Mouse (Mus musculus): Measurements from ENCODE around the gene Slc16a4. TPM values are rescaled to one million over a fixed set of nuclear protein-coding genes. Genes with fewer than 3 reads are reported as not detected.
A peak's percentile ranks its signal among the peaks of the same experiment; 100 is the strongest.

Gene Slc16a4
- total RNA-seq (2021) = 1 to 10 TPM; 1.7 to 2.4 TPM

DNA sequence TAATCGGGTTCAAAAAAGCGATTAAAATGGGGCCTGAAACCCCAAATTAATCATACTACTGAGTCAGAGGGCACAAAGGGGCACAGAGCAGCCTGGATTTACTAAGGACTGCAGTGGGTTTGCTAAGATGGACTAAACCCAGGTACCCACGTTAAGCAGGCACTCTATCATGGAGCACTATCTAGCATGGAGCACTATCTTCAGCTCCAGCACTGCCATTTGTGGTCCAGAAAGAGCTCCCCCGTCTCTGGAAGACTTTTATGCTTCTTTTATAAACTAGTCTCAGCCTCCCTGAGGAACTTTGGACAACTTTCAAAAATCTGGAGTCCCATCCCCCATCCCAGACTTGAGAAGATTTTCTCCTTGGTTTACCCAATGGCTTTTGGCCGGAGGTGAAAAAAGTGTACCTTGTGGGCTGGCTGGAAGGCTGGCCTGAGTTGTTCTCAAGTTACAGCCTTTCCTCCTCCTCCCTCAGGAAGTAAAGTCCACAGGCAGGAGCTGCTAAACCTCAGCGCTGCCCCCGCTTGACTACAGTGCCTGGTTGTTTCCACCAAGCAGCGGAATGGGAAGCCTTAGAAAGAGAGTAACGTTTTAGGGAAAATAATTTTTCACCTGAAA, at the start of gene Slc16a4:
Slc16a4 (plus strand) TSS at position 467 of the 618 bp plus-strand sequence.
- DNase-seq (ENCODE audit: low spot score in 2 of 2) = no peak
- intact Hi-C loops (cut with DNase I) = no loop called here

DNA sequence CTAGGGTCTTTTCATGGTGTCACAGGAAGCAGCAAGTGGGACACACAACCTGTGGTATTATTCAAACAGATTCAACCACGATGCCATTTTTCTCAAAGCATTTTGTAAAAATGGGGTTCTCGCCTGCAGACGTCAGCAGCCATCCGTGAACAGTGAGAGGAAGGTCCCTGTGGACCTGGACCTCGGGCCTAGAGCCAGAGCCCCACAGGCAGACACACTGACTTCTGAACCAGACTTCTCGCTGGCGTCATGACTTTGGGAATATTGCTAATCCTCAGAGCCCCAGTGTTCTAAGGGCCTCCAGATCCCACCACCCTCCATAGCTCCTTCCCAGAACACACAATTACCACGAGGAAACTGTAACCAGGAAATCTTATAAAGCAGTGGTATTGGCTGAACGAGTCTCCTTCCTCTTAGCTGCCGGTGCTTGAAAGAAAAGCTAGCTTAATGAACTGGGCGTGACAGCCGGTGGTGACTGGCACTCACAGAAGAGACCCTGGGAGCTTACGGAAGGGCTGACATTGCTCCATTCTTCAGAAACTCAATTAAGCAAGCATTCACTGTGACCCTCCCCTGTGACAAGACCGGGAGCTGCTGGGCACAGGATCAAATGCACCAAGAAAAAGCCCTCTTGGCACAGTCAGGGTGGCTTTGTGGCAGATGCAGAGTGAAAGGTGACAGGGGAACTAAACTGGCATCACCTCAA, 49.5 kb upstream of the Slc16a4 start:
- DNase-seq (ENCODE audit: low spot score in 2 of 2) = no peak
- intact Hi-C loops (cut with DNase I) = no loop called here

- intact Hi-C loops (cut with DNase I) = no loop called here
- no peak for DNase-seq (ENCODE audit: low spot score in 2 of 2)
These were observed 44.2 kb upstream of the Slc16a4 start for GRCm38 (mm10) chr3:107246876-107247275.

DNA sequence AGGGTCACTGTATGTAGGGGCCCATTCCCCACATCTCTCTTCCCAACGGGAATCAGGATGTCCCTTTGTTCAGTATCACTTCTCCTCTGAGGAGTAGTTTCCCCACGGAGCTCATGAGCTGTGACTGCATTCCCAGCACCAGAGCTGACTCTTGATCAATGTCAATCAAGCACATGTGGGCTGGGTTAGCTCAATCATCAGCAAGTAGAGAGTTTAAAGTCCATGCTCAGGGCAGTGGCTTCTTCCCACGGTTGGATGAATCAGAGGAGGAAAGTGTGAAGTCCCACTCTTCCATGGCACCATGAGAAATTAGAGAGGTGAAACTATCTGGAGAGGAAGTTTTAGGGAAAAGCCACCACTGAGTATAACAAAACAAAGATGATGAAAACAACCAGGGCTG, 42.0 kb upstream of the Slc16a4 start:
- intact Hi-C loops (cut with DNase I) = no loop called here

DNA sequence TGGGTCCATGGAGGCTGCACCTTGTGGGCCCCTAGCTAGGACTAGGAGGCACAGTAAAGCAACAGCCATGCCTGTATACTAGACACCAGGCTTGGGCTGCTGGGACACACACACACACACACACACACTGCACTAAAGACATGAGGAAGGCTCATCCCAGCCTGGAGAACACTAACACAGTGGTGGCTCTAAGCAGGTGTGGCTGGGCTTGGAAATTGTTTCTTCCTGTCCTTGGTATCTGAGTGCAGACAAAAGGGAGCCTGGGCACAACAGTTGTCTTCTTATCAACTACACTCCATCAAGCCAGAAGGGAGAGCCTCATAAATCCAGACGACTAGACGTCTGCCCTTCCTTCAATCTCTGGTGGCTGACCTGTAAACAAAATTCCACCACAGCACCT, 40.7 kb upstream of the Slc16a4 start:
- no peak for DNase-seq (ENCODE audit: low spot score in 2 of 2)
- intact Hi-C loops (cut with DNase I) = no loop called here

More for the DNA sequence above, 42.0 kb upstream of the Slc16a4 start:
- no peak for DNase-seq (ENCODE audit: low spot score in 2 of 2)

DNA sequence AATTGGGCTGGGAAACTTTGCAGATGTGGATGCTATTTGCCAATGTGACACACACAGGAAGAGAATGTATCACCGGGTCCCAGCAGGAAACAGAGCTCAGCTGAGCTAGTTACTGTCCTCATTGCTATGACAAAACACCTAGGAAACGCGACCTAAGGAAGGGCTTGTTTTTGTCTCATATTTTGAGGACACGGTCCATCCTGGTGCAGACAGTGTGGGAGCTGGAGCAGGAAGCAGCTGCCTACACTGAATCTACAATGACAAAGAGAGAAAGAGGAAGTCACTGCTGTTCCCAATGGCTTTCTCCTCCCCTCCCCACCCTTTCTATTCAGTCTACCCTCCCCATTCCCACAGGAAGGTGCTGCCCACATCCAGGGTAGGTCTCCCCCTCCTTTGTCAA, 39.0 kb upstream of the Slc16a4 start:
- DNase-seq (ENCODE audit: low spot score in 2 of 2) = no peak
- intact Hi-C loops (cut with DNase I) = no loop called here

DNA sequence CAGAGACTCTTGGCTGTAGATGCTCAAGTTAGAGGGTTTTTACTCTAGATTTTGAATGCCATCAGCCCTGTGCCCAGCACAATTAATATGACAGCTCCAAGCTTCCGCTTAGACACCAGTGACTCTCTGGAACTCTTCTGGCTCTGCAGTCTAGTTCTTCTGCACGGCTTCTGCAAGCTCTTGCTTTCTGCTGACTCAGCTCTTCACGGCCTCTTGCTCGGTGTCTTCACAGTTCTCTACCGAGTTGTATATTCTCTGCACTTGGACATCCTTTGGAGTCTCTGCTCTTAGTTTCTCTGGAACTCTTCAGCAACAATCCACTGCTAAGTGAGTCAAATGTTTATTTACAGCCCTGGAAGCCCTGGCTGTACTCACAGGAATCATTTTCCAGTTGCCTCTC, 37.1 kb upstream of the Slc16a4 start:
- DNase-seq (ENCODE audit: low spot score in 2 of 2) = no peak

GRCm38 (mm10) chr3:107255992-107256391, 35.0 kb upstream of the Slc16a4 start:
- DNase-seq (ENCODE audit: low spot score in 2 of 2) = no peak

More for the DNA sequence above, 37.1 kb upstream of the Slc16a4 start:
- intact Hi-C loops (cut with DNase I) = no loop called here

GRCm38 (mm10) chr3:107256724-107257123, 34.3 kb upstream of the Slc16a4 start:
- no peak for DNase-seq (ENCODE audit: low spot score in 2 of 2)
- intact Hi-C loops (cut with DNase I) = no loop called here

More at GRCm38 (mm10) chr3:107255992-107256391, 35.0 kb upstream of the Slc16a4 start:
- intact Hi-C loops (cut with DNase I) = no loop called here

- peak in 1 of 2 experiments; percentile 10 for DNase-seq (ENCODE audit: low spot score in 2 of 2)
- intact Hi-C loops (cut with DNase I) = no loop called here
These were observed 33.1 kb upstream of the Slc16a4 start for GRCm38 (mm10) chr3:107257924-107258323.

GRCm38 (mm10) chr3:107260956-107261850, 29.8 kb upstream of the Slc16a4 start:
- DNase-seq (ENCODE audit: low spot score in 2 of 2) = peak; percentile 24 to 34
- intact Hi-C loops (cut with DNase I) = no loop called here

DNA sequence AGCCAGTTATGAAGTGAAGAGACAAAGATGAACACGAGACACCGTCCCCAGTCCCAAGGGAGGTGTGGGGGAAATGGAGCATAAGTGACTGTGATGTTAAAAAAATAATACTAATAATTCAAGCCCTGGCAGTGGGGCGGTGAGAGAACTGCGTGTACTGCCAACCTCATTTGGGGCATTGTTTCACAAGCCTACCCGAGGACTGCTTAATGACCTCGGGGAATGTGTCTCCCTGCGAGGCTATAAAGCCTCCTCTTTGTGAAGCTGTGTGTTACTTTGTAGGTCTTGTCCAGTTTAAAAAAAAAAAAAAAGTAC, 29.2 kb upstream of the Slc16a4 start:
- no peak for DNase-seq (ENCODE audit: low spot score in 2 of 2)

DNA sequence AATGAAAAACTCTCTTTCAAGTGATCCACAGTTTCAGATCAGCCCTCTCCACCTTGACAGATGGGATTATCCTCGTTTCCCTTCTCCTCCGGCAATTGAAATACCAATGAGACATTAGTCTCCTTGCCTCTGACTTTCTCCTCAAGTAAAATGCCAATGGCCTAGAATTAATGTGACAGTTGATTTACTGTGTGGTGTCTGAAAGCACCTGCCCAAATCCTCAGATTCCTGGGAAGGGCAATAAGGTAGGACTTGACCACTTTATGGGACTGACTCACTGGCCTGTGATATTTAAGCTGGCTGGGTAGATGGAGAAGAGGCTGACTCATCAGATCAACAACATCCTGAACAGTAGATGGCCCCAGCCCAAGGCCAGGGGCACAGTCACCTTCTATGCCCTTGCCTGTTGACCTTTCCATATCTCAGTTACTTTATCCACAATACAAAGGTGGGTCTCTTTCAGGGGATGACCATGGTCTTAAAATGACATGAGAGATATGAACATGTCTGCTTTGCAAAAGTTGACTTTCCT, 24.1 kb upstream of the Slc16a4 start:
- intact Hi-C loops (cut with DNase I) = no loop called here
- no peak for DNase-seq (ENCODE audit: low spot score in 2 of 2)

More for the DNA sequence above, 29.2 kb upstream of the Slc16a4 start:
- intact Hi-C loops (cut with DNase I) = no loop called here

GRCm38 (mm10) chr3:107272433-107272832, 18.6 kb upstream of the Slc16a4 start:
- intact Hi-C loops (cut with DNase I) = loop anchor here (2.0 to 5.0 kb wide), 2 partner anchors 66 to 160 kb away; no protein-coding TSS in a partner anchor
- no peak for DNase-seq (ENCODE audit: low spot score in 2 of 2)

DNA sequence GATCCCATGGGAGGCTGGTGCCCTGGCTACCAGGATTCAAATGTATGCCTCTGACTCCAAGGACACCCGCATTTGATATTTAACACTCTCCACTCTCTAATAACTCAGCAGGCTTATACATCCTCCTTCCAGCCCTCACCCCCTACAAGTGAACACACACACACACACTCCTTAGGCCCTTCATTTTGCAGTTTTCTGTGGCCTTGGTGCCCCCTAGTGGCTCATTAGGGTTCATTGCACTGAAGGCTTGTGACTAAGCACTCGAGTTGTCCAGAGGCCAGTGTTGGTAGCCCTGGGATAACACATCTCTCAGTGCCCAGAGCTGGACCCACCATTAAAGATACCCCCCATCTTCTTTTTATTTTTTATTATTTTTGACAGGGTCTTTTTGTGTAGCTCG, 17.2 kb upstream of the Slc16a4 start:
- intact Hi-C loops (cut with DNase I) = loop anchor here (1.0 to 5.0 kb wide), 4 partner anchors 41 to 191 kb away; no protein-coding TSS in a partner anchor

DNA sequence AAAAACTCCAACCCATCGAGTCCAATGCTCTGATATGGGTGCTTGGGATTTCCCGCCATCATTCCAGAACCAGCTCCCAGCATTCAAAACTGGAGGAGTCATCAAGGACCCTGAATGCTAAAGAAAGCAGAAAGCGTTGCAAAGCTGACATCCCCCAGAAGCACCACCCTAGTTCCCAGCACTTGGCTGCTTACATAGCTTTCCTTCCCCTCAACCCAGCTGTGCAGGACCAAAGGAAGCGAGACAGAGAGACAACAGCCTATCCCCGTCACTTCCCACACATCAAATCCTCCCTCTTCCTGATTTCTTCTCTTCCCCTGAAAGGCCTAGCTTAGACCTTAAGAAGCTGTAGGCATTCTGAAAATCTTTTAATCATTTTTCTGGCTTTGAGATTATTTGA, 15.7 kb upstream of the Slc16a4 start:
- DNase-seq (ENCODE audit: low spot score in 2 of 2) = no peak
- intact Hi-C loops (cut with DNase I) = loop anchor here (5.0 kb wide), 1 partner anchor 57 kb away; the partner anchor contains the start of gene Rbm15

More for the DNA sequence above, 17.2 kb upstream of the Slc16a4 start:
- DNase-seq (ENCODE audit: low spot score in 2 of 2) = peak; percentile 61 to 74

DNA sequence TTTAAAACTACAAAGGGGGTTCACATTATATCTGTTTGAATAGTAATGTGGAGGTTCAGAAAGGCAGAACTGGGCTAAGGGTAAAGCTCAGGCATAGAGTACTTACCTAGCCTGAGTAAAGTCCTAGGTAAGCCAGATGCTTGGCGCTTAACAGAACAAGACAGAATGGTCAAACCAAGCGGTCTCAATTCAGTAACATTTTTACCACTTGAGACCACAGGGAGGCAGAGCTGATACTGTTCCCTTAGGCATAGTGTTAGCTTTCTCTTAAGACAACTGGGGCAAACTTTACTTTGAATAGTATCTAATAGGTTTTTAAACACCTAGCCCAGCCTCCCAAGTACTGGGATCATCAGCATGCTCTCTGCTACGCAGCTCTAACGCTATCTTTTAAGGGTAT, 15.0 kb upstream of the Slc16a4 start:
- no peak for DNase-seq (ENCODE audit: low spot score in 2 of 2)
- intact Hi-C loops (cut with DNase I) = loop anchor here (5.0 kb wide), 1 partner anchor 56 kb away; the partner anchor contains the start of gene Rbm15

- intact Hi-C loops (cut with DNase I) = loop anchor here (5.0 kb wide), 1 partner anchor 56 kb away; the partner anchor contains the start of gene Rbm15
- no peak for DNase-seq (ENCODE audit: low spot score in 2 of 2)
These were observed 14.4 kb upstream of the Slc16a4 start for GRCm38 (mm10) chr3:107276626-107277025.

DNA sequence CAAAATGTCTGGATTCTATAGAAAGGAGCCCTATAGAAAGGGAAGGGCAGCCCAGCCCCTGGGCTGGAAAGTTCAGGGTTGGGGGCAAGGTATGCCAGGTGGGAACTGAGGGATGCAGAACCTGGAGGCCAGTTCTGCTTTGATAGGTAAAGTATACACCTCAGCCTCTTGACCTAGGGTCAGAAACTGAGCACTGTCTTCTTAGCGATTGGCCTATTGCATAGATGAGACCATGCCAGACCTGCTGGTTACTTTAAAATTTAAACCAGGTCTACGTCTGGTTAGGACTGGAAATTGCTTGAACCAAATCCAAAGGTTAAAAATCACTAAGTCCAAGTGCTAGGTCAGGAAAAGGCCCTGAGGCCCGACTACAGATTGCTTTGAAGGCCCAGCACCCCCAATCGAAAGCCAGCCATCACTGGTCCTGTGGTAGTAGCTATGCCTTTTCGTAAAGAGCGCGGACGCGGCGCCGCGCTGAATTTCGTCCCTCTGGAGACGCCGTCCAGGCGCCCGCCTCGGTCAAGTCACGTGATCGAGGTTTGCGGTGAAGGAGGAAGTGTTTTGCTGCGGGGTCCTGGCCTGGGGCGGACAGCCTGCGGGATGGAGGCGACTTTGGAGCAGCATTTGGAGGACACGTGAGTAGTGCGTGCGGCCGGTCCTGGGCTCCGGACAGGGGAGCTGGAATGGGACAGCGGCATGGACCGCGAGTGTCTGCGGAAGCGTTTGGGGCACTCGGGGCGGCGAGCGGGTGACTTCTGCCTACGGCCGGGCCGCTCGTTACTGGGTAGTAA, 12.4 kb upstream of the Slc16a4 start, which contains the start of gene Lamtor5:
Lamtor5 (plus strand) TSS at position 380 of the 791 bp plus-strand sequence.
- DNase-seq (ENCODE audit: low spot score in 2 of 2) = peak; percentile 93 to 95

More for the DNA sequence above, 12.4 kb upstream of the Slc16a4 start, which contains the start of gene Lamtor5:
- intact Hi-C loops (cut with DNase I) = loop anchor here (2.0 to 5.0 kb wide), 2 partner anchors 54 to 182 kb away; partner anchors contain the start of gene Rbm15

Measured in left cerebral cortex, postnatal 36 days (tissue).